Mouse (Mus musculus): ENCODE measurements around the gene Ntng1.
A peak's percentile ranks its signal among the peaks of the same experiment; 100 is the strongest.

Ntng1 gene

DNA sequence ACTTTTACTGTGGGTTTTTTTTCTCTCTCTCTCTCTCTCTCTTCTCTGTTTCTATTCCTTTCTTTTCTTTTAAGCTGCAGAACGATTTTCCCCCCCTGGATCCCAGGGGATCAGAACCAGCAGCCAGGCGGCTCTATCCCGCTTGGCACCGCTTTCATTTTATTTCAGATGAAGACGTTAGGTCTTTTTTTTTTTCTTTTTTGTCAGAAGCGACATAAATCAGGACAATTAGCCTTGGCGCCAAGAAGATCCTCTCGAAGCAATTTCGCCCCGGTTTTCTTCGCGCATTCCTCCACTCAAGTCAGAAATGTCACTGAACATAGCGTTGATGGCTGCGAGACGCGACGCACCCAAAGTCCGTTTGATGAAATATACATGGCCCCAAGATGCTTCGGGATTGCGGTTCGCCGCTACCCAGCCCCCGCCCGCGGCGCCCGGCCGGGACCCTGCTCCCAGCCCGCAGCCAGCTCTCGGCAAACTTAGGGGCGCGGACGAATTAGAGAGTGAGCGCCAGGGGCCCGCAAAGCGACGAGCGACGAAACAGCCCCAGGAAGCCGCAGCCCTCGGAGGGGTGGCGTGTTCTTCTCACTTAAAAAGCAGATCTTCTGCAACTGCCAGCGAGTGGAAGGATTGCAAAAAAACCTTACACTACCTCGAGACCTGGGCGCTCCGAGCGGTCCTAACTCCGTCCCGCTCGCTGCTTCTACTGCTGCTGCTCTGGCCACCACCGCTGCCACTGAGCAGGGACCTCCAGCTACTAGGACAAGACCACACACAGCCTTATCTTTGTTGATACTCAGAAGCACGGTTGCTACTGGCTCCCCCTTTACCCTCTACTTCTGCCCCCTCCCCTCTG is at the start of gene Ntng1:
TSS of gene Ntng1 (minus strand) at position 806 of the 856 bp plus-strand sequence.
- peak; percentile 18 to 21 for DNase-seq (ENCODE audit: low spot score in 2 of 2)

GRCm38 (mm10) chr3:110187401-110187948 is 43.7 kb upstream of the Ntng1 start:
- DNase-seq (ENCODE audit: low spot score in 2 of 2) = no peak

- DNase-seq (ENCODE audit: low spot score in 2 of 2) = no peak
These were observed 5.3 kb upstream of the Ntng1 start for GRCm38 (mm10) chr3:110149089-110149488.

- no peak for DNase-seq (ENCODE audit: low spot score in 2 of 2)
These were observed 667 bp upstream of the Ntng1 start for GRCm38 (mm10) chr3:110144301-110145055.

- DNase-seq (ENCODE audit: low spot score in 2 of 2) = peak; percentile 12 to 24
These were observed 1.3 kb downstream of the Ntng1 start for GRCm38 (mm10) chr3:110142314-110143205.

DNA sequence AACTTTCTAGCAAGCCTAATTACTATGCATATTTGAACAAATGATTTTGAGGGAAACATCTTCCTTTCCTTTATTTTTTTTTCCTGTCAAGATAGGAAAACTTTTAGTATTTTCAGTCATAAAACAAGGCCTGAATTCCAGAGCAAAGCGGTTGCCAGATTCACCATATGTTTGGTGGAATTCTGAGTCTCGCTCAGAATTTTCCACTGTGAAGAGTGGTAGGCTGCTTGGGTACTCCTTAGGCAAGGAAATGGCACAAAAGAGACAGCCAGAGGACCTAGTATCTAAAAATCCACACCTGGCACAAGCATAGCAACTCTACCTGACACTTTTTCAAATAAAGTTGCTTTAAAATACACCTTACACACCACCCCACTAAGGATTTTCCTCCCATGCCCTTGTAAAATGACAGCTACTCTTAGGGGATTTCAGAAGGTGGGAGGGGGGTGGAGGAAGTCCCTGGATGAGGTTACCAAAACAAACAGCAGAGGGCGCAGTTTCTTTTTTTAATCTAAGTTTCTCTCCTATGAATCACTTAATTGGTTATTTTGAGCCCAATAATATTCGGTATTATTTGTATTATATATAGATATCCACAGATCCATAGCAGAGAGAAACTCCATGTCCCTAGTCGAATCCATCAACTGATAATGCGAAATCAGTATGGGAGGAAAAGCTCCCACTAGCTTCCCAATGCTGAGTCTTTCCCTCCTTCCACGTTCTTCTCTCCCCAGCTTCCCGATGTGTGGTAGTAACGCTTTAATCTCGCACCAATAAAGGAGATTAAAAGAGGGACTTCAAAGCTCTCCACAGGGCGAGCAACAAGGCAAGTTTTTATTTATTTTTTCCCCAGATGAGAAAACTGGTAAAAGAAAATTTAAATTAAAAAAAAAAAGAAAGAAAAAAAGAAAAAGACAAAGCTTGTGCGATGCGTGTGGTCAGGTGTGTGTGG is 2.2 kb downstream of the Ntng1 start:
- DNase-seq (ENCODE audit: low spot score in 2 of 2) = peak in 1 of 2 experiments; percentile 12

- DNase-seq (ENCODE audit: low spot score in 2 of 2) = no peak
These were observed 7.7 kb downstream of the Ntng1 start for GRCm38 (mm10) chr3:110136115-110136514.

DNA sequence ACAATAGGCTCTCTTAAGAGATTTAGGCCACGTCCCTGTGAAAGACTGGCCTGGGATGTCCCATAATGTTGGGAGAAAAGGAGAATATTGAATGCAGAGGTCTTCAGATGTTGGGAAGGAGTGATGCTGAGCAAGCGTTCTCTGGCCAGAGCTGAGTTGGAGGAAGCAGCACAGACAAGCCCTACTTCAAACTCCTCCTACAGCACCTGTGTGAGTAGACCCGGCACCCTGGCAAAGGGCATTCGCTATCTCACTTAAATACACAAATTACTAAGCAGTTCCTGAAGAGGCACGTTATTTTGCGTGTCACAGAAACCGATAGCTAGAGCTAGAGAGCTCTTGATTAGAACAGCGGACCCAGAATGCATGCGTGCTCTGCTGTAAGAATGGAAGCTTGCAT is 10.7 kb downstream of the Ntng1 start:
- DNase-seq (ENCODE audit: low spot score in 2 of 2) = no peak

DNA sequence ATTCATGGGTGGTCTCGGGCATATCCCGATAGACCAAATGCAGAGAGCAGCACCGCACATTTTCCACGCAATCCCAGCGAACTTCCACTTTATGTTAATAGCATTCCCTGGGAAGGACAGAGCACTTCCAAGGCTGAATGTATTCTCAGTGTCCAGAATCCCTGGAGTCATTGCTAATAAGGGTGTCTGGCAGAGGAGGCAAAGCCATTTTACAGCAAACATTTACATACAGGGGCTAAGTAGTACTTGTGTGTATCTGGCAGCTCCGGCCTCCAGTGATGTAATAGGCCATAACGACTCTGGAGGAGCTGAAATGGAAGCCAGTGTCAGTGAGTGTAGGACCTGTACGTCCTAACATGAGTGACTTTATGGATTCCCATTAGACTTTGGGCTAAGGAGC is 11.5 kb downstream of the Ntng1 start:
- no peak for DNase-seq (ENCODE audit: low spot score in 2 of 2)

GRCm38 (mm10) chr3:110131043-110131891 is 12.5 kb downstream of the Ntng1 start:
- no peak for DNase-seq (ENCODE audit: low spot score in 2 of 2)

GRCm38 (mm10) chr3:110129607-110130006 is 14.2 kb downstream of the Ntng1 start:
- no peak for DNase-seq (ENCODE audit: low spot score in 2 of 2)

- no peak for DNase-seq (ENCODE audit: low spot score in 2 of 2)
These were observed 37.8 kb downstream of the Ntng1 start for GRCm38 (mm10) chr3:110105982-110106381.

DNA sequence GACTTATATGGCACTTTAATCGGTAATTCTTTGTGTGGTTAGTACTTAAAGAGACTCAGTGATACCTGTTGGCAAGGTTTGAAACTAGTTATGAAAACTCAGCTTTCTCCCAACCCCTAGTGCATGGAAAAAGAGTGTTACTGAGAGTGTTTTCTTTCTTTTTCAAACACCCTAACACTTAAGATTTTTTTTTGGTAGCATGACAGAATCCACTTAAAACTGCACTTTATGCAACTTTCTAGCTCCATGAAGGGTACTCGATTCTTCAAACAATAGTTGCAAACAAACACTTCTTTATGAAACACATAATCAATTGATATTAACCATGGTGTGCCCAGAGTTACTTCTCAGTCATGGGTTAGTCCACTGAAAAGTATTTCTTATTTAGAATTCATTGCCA is 49.4 kb downstream of the Ntng1 start:
- DNase-seq (ENCODE audit: low spot score in 2 of 2) = no peak

DNA sequence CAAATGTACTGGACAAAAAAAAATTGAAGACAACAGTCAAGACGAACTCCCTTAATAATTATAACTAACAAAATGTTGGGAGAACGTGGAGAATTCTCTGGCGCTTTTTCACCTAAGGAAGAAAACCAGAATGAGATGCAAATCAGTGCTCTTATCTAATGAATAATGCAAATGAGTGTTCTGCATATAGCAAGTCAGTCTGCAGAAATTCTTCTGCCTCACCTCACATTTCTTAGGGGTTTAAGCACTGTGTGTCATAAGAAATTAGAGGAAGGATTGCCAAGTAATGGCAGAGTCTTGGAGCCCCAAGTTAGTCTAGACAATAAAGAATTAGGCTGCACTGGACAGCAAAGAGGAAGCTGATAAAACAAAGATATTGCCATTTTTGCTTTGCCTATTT is 49.8 kb downstream of the Ntng1 start:
- no peak for DNase-seq (ENCODE audit: low spot score in 2 of 2)

GRCm38 (mm10) chr3:110092521-110092920 is 51.3 kb downstream of the Ntng1 start:
- DNase-seq (ENCODE audit: low spot score in 2 of 2) = no peak

DNA sequence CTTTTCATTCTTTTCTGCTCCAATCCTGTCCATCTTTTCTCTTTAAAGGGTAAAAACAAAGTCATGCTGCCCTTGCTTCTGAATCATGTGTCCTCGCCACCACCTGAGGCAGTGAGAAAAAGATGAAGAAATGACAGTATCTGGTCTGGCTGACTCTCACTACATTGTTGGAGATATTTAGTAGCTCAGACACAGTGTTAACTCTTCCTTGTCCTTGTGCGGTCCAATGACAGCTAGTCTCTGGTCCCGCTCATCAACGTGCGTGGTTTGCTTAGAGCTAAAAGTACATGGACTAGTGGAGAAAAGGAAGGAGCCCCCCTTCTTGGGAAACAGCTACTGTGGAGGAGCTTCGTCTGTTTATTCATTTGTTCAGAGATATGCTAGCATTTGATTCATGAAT is 56.6 kb downstream of the Ntng1 start:
- no peak for DNase-seq (ENCODE audit: low spot score in 2 of 2)

GRCm38 (mm10) chr3:110085336-110085735 is 58.5 kb downstream of the Ntng1 start:
- no peak for DNase-seq (ENCODE audit: low spot score in 2 of 2)

- no peak for DNase-seq (ENCODE audit: low spot score in 2 of 2)
These were observed 79.0 kb downstream of the Ntng1 start for GRCm38 (mm10) chr3:110064709-110065256.

DNA sequence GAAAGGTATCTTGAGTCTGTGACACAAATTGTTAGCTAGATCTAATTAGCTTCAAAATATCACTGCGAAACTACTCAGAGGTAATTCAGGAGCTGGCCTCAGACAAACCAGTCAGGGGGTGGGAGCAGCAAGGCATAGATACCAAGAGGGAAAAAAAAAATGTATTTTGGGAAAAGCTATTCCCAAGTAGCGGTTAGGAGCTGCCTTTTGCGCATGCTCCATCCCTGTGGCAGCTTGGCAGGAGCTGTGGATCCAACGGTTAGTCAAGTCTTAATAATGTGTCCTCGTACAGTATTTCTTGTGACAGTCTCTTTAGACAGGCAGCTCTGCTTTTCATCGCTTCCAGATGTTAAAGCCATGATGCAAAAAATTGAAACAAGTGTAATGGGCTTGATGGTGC is 87.9 kb downstream of the Ntng1 start:
- DNase-seq (ENCODE audit: low spot score in 2 of 2) = no peak
